Mouse (Mus musculus): ENCODE measurements around the gene Enah. TPM values are rescaled to one million over a fixed set of nuclear protein-coding genes. Genes with fewer than 3 reads are reported as not detected.

Enah gene
- total RNA-seq, 2 experiments from 2014 or later = 158 to 182 TPM

DNA sequence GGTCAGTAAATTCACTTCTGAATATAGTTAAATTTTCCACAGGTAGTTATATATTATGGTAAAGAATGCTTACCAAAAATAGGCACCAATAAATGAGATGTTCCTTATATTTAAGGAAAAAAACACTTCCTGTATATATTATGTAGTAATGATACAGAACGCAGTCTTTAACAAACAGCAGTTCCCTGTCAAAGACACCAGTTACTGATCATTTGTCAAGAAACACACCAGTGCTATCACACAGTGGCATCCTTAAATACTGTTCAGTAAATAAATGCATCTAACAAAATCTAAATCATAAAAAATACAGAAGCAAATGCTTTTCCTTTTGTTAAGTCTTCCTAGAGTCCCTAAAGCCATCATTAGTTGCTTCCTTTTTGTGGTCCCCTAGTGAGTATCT, 54.5 kb downstream of the Enah start:
- no peak for DNase-seq (ENCODE audit: extremely low spot score in 1 of 2, low spot score in 1 of 2)

DNA sequence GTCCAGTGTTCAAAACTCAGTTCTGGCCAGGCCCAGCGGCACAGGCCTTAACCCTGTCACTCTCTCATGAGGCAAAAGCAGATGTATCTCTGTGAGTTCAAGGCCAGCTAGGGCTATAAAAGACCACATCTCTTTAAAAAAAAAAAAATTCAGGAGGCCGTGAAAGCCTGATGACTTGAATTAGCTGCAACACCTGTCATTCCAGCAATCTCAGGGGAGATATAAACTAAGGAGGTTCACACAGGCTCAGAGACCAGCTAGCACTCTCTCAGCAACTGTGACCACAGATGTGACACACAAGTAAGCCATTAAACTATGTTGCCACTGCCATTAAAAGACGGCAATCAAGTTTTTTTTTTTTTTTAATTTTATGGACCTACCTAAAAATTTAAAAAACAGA, 56.0 kb downstream of the Enah start:
- DNase-seq (ENCODE audit: extremely low spot score in 1 of 2, low spot score in 1 of 2) = no peak

DNA sequence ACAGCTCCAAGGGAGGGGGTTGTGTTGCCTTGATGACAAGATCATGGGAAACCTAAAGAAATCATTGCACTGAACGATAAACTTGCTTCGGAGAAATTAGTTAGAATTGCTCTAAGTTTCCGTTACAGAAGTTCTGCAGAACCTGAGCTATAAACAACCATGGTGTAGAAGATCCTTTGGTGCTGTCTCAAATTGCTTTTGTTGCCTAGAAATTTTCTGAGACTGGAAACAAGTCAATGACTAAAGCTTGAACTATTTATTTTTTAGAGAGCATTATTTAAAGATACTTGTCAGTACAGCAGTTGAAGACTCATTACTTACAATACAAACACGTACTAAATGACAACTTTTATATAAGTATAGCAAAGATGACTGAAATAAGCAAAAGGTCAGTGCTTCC, 56.4 kb downstream of the Enah start:
- no peak for DNase-seq (ENCODE audit: extremely low spot score in 1 of 2, low spot score in 1 of 2)

DNA sequence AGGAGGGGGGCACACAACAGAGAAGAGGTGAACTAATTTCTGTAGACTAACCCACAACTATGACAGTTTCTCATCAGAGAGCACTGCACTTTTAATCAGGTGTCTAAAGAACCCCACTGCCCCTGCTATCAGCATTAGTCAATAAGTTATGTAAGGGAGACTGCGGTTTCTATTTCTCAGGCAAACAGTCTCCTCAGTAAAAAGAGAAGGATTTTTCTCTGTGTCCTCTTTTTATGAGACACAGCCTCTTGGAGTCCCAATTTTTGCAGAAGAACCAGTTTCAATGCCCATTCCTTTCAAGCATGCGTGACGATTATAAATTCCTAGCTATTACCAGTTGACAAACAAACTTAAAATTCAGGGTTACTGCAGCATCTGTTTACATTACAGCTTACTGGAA, 59.4 kb downstream of the Enah start:
- DNase-seq (ENCODE audit: extremely low spot score in 1 of 2, low spot score in 1 of 2) = no peak

DNA sequence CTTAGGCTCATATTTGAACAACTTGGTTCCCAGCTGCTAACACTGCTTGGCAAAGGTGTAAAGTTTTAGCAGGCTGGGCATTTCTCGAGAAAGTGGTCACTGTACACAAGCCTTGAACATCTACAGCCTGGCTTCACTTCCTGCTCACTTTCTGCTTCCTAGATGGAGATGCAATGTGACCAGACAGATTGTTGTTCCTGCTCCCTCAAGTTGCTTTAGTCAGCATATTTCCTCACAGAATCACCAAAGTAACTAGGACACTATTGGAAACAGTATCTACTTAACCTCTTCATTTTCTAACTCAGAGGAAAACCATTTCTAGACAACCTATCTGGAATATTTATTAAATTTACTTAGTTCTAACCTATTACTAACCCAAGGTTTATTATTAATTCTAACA, 61.4 kb downstream of the Enah start:
- no peak for DNase-seq (ENCODE audit: extremely low spot score in 1 of 2, low spot score in 1 of 2)

DNA sequence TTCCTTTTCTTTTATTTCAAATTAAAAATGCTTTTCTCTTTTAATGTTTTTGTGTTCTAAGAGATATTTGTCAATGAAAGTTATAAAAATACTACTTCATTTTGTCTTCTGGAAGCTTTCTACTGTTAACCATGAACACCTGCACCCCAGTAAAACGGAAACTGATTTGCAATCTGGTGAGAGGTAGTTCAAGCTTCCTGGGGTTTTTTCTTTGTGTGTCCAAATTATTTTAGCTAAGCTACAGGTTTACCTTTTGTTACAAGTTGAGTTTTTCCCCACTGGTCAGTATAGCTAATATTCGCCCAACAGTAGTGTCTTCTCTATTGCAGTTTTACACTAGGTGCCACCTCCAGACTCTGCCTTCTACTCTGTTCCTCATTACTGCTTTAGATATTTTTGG, 62.1 kb downstream of the Enah start:
- DNase-seq (ENCODE audit: extremely low spot score in 1 of 2, low spot score in 1 of 2) = no peak

DNA sequence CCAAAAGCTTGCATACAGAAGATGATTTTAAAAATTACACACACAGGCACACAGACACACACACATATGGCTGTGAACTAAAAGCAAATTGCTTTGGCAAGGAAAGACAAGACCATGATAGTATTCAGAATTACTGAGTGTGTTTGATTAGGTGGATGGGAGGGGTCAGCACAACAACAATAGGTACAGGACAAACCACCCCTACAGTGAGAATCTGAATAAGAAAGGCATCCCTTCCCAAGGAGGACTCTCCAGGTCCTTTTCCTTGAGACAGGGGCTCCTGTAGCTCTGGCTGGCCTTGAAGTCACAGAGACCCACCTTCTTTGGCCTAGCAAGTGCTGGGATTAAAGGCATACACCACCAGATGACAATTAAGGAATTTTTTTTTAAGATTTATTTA, 66.2 kb downstream of the Enah start:
- DNase-seq (ENCODE audit: extremely low spot score in 1 of 2, low spot score in 1 of 2) = no peak

DNA sequence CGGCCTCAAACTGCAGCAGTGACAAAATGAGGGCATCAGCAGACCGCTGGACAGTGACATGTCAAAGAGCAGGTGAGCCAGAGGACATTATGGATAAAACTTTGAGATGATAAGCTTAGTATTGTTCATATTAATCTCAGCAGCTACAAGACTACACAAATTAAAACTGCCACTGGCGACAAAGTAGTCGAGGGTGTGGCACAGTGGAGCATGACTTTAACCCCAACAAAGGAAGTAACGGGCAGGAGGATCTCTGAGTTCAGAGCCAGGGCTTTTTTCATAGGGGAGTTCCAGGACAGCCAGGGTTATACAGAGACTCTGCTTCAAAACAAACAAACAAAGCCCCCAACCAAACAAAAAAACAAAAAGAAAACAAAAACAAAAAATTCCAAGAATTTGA, 68.5 kb downstream of the Enah start:
- no peak for DNase-seq (ENCODE audit: extremely low spot score in 1 of 2, low spot score in 1 of 2)

DNA sequence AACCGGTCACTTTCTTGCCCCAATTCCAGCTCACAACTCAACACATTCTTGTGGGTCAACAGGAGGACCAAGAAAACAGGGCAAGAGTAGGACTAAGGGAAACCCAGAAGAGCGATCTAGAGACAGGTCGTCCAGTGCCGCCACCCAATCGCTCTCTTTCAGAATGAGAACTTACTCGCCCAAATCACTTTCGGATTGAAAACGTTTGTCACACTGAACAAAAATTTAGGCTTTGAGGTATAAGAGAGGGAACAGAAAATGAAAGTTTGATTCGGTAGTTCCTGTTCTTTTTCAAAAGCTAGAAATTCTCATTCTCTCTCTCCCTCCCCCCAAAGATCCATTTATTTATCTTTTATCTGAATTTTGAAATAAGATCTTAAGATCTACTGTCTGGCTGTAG, 69.1 kb downstream of the Enah start:
- no peak for DNase-seq (ENCODE audit: extremely low spot score in 1 of 2, low spot score in 1 of 2)

DNA sequence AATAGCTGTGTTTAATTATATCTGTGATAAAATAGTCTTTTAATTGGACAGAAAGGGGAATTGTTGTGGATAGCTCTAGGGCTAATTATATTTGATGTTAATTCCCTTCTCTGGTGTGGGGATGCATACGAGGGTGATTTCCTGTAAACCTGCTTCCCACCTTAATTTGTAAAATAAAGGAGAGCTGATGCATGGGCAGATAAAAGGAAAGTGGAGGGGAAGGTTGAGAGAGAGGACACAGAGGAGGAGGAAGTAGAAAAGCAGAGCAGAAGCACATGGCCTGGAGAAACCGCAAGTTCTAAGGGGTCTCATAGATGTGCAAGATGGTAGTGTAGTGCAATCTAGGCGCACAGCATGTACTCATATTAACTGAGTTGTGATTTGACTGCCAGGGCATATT, 71.6 kb downstream of the Enah start:
- no peak for DNase-seq (ENCODE audit: extremely low spot score in 1 of 2, low spot score in 1 of 2)

DNA sequence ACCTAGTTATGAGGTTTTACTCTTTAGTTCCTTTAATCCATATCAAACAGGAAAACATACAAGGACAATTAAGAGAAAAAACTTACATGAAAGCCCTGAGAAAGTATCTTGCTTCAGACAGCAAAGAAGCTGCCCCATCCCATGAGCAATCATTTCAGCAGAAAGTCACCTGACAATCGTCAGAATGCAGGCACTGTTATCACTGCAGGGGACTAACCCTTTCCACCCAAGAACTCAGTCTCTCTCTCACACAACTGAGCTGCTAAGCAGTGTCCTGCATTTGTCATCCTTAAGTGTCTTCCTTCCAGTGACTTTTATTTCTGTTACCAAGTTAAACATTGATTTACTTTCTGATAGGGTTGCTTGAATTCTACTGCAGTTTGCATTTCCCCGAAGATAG, 82.7 kb downstream of the Enah start:
- no peak for DNase-seq (ENCODE audit: extremely low spot score in 1 of 2, low spot score in 1 of 2)

DNA sequence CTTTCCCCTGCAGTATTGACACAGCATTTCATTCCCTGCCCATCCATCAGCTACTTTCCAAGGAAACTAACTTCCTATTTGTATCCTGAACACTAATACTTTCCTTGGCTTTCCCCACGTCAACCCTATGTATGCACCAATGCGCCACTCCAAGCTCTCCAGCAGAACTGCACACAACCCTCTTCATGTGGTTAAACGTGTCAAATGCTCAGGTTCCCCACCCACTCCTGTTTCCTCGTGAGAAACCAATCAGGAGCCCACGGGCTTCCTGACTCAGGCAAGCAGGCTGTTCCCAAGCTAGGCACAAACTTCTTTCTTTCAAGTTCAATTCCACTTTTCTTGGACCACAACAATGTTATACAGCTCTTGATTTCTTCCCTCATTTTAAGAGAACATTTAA, 91.4 kb downstream of the Enah start:
- DNase-seq (ENCODE audit: extremely low spot score in 1 of 2, low spot score in 1 of 2) = no peak

DNA sequence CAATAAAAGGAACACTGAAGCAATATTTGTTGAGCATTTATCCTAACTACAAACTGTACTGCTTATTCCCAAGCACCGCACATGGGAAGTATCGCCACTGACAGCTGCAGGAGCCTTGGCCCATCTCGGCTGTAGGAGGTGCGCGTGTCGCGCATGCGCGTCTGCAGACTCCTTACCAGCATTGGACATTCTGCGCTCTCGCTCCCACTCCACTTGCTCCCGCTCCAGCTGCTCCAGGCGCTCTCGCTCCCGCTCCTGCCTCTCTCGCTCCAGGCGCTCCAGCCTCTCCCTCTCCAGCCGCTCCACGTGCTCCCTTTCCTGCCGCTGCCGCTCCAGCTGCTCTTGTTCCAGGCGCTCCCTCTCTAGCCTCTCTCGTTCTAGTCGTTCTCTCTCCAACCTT, 96.4 kb downstream of the Enah start:
- DNase-seq (ENCODE audit: extremely low spot score in 1 of 2, low spot score in 1 of 2) = peak; percentile 13 to 21

DNA sequence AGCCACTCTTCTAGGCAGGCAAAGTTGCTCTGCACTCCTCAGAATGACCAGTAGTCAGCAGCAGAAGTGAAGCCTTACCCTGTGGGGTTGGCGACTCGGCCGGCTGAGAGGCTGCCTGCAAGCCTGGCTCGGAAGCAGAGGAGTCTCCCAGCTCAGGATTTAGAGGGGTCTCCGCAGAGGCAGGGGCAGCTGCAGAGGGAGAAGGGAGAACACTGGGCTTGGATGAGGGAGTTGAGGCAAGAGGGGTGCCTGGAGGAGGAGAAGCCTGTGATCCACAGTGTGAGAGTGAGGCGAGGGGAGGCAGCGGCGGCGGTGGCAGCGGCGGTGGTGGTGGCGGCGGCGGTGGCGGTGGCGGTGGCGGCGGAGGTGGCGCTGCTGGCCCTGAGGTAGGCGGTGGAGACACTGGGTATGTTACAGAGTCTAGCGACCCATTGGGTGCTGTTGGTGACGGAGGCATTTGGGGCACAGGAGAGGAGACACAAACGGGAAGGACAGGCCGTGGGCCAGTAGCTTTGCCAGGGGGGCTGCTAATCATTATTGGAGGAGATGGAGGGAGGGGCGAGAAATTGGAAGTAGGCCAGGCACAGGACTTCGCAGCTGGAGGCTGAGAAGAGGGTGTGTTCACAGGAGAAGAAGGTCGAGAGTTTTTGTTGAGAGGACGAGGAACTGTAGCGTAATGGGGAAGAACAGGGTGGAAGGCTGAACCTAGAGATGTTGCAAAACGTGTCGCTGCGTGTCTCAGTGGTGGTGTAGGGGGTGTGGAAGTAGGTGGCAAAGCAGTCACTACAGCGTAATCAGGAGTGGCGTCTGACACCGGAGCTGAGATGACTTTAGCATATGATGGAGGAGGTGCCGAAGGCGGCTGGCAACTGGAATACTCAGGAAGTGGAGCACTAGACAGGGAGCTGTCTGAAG, 98.0 kb downstream of the Enah start:
- no peak for DNase-seq (ENCODE audit: extremely low spot score in 1 of 2, low spot score in 1 of 2)

DNA sequence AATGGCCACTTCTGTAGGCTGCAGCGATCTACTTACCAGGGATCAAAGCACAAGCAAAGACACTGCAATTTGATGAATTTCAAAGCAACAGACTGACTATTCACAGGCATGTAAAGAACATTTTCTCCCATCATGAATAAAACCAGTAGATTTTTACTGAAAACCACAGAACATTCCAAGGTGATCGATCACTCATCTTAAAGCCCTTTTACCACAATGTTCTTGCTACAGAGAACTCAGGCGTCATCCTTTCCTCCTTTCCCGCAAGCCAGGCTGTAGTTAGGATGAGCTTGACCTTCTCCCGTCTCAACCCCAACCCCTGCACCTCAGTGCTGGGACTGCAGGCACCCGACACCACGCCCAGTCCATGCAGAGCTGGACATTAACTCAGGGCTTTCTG, 107.9 kb downstream of the Enah start:
- DNase-seq (ENCODE audit: extremely low spot score in 1 of 2, low spot score in 1 of 2) = no peak

DNA sequence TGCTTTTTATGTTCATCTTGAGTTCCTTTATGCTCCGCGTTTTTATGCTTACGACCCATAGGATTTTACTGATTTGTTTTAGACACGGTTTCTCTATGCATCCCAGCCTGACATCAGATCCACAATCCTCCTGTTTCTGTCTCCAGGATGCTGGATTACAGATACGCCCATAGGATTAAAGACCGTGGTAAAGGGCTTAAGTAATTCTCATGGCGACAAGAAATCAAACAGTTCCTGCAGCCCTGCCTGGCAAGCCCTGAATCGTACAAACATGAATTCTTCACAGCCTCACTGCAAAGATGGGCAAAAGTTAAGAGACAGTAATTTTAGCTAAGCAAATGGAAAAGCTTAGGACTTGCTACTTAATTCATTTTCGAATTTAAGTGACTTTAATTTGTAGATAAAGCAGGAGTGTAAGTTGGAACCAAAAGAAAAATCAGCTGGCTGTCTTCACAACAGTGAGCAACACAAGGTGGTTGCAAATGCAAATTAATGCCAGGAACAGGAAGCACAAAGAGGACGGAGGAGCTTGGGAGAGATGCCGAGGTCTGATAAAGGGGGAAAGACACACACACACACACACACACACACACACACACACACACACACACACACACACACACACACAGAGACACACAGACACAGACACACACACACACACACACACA, 118.0 kb downstream of the Enah start:
- DNase-seq (ENCODE audit: extremely low spot score in 1 of 2, low spot score in 1 of 2) = no peak

DNA sequence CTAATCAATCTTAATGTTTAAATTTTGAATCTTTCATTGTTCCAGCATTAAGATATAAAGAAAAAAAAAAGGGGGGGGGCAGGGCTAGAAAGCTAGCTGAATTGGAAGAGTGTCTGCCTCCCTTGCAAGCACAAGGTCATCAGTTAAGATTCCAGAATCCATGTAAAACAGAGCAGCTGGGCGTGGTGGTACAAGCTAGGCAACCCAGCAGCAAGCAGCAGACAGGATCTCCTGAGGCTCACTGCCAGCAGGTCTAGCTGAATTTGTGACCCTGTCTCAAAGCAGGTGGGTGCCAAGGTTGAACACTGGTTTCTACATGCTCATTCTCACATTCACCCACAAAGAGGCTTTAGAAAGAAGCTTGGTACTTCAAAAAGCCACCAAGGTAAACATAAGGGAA, 118.9 kb downstream of the Enah start:
- DNase-seq (ENCODE audit: extremely low spot score in 1 of 2, low spot score in 1 of 2) = no peak

DNA sequence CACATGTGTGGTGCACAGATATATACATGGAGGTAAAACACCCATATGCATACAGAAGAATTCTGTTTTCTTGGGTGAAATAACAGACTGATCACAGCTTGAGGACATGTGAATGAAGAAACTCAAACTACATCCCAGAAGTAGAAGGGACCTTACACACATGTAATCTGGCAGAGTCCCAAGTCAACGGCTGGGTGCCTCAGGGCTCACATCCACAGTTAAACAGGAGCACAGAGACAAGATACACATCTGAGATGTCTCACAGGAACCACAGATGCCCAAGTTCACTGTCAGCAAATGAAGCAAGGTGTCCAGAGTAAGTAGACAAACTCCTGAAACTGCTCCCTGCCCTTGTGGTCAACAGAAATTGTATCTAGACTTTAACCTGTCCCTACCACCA, 120.8 kb downstream of the Enah start:
- DNase-seq (ENCODE audit: extremely low spot score in 1 of 2, low spot score in 1 of 2) = no peak

DNA sequence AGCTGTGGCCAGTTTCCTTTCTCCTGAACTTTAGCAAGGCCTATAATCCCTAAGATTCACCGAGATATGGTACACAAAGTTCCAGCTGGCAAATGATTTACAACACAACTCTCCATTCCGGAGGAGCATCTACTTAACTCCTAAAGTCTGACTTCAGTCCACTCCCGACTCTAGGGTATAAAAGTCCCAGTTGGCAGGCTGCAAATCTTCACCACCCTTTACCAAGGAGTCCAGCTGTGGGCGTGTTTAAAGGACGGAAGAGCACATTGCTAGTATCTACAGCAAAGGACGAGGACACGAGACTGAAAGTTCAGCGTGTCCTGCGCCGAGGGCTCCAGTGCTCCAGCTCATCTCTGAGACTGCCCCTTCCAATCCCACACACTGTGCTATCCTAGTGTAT, 122.8 kb downstream of the Enah start:
- no peak for DNase-seq (ENCODE audit: extremely low spot score in 1 of 2, low spot score in 1 of 2)

DNA sequence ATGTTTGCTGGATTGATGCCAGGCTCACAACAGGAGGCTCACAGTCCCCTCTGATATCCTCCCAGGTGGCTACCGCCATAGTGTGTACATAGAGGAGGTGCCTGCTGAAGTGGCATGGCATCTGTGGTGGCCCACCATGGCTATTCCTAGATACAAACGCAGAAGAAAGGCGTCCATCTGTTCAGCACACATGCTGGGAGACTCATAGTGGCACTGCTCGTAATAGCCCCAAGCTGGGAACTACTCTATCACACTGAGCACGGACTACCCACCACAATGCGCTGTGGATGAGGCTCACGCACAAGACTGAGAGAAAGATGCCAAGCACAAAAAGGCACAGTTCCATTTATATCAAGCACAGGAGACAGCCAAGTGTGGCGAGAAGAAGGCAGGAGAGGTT, 126.1 kb downstream of the Enah start:
- DNase-seq (ENCODE audit: extremely low spot score in 1 of 2, low spot score in 1 of 2) = no peak

DNA sequence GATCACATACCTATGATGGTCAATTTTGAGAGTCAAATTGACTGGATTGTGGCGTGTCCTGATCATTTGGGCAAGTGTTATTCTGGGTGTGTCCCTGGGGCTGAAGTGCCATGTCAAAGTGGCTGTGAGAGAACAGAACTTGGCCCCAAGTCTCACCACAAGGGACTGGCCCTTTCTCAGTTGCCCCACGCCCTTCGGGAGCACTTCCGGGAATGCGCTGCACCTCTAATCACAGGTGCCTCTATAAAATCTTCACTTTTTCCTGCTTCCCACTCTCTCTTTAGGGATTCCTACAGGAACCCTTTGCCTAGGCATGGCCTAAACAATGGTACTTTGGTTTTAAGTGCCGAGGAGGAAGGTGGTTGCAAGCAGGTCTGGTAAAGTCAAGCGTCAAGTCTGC, 130.1 kb downstream of the Enah start:
- no peak for DNase-seq (ENCODE audit: extremely low spot score in 1 of 2, low spot score in 1 of 2)

DNA sequence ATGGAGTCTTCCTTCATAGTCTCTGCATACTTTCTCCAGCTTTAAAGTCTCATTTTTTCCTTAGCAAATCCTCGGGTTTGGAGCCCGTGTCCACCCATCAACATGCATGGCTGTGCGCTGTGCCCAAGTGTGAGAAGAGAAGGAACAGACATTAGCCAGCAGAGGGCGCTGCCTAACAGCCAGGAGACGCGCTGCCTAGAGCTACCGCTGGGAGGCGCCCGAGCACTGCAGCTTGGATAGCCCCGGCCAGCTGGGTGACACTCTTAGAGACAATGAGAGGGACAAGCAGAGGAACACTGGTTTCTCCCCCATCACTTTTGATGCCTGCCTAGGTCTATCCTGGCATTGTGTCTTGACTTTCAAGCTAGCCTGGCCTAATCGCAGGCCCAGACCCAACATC, 131.0 kb downstream of the Enah start:
- peak; percentile 97 to 98 for DNase-seq (ENCODE audit: extremely low spot score in 1 of 2, low spot score in 1 of 2)
